Mouse (Mus musculus) kidney, postnatal 0 days (tissue): Measurements from ENCODE around the gene Sptbn2. TPM values are rescaled to one million over a fixed set of nuclear protein-coding genes. Genes with fewer than 3 reads are reported as not detected.

Experiments
- ATAC-seq: fragments of 200-750 bp; cut with Nextera tagmentation; replicated peaks from 2 replicates; pipeline ENCODE4 v1.8.0; 2017; ENCODE audit warnings: low read depth, moderate number of reproducible peaks, moderate TSS enrichment, moderate library complexity; ENCODE audit not compliant: low FRiP score
- DNase-seq: peaks from one replicate; pipeline ENCODE4 v3.0.0-alpha.2; 2016; ENCODE audit warnings: low spot score
- H3K27ac ChIP-seq: fragments of 300-500 bp; sonication (generic); 2 replicates; pipeline ENCODE4 v1.5.1; 2014; ENCODE audit warnings: mild to moderate bottlenecking
- H3K27me3 ChIP-seq: fragments of 300-500 bp; sonication (generic); 2 replicates; pipeline ENCODE4 v1.6.1; 2014; ENCODE audit warnings: low read length, mixed read lengths; ENCODE audit not compliant: insufficient read depth
- H3K36me3 ChIP-seq: fragments of 300-500 bp; sonication (generic); 2 replicates; pipeline ENCODE4 v1.6.1; 2014; ENCODE audit warnings: low read length, mixed read lengths; ENCODE audit not compliant: insufficient read depth
- H3K4me1 ChIP-seq: fragments of 300-500 bp; sonication (generic); replicated peaks from 2 replicates; pipeline ENCODE4 v1.6.1; 2014; ENCODE audit warnings: antibody characterized with exemption, low read length, mixed read lengths; ENCODE audit not compliant: insufficient read depth
- H3K4me2 ChIP-seq: fragments of 300-500 bp; sonication (generic); 2 replicates; pipeline ENCODE4 v1.6.1; 2014; ENCODE audit warnings: mild to moderate bottlenecking, low read length, moderate library complexity, mixed read lengths
- H3K4me3 ChIP-seq: fragments of 300-500 bp; sonication (generic); replicated peaks from 2 replicates; pipeline ENCODE4 v1.5.1; 2014; ENCODE audit warnings: low read depth, low read length
- H3K9ac ChIP-seq: fragments of 300-500 bp; sonication (generic); 2 replicates; pipeline ENCODE4 v1.6.1; 2014; ENCODE audit warnings: low read depth, low read length
- H3K9me3 ChIP-seq: fragments of 300-500 bp; sonication (generic); replicated peaks from 2 replicates; pipeline ENCODE4 v1.6.1; 2016; ENCODE audit warnings: low read length, inconsistent platforms, mixed read lengths
- CTCF ChIP-seq: IDR thresholded peaks from 2 replicates; pipeline ENCODE4 v1.5.1; 2016; ENCODE audit warnings: antibody characterized with exemption, low read depth, mild to moderate bottlenecking, moderate library complexity
- WGBS: fragments of 180-500 bp; shearing (Covaris S2); extraction: QIAGEN DNeasy Blood & Tissue Kit; methylation state at CpG from one replicate; pipeline ENCODE4 v1.1.7; 2014; 5-methylcytosine and 5-hydroxymethylcytosine counted together
- polyA plus RNA-seq: library from polyadenylated mRNA; unstranded; fragments of >200 nt; fragmentation: Nextera tagmentation; extraction: Ambion mirVana; gene quantifications from 2 replicates; pipeline ENCODE4 v1.2.1, GENCODE M21; 2015

Gene Sptbn2
- polyA plus RNA-seq, 1 experiment from 2014 or later, result 2.6 TPM

DNA sequence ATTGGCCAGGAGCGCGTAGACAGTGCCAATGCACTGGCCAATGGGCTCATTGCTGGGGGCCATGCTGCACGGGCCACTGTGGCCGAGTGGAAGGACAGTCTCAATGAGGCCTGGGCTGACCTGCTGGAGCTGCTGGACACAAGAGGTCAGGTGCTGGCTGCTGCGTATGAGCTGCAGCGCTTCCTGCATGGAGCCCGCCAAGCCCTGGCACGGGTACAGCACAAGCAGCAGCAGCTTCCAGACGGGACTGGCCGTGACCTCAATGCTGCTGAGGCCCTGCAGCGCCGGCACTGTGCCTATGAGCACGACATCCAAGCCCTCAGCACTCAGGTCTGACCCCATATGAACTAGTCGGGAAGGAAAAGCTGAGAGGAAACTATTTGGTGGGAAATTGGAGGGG, 35.6 kb downstream of the Sptbn2 start:
- Histone ChIP-seq H3K9ac (no peak overlapping the region), H3K27ac (no peak overlapping the region), H3K4me3 (no peak overlapping the region), H3K9me3 (no peaks in the 10 kb centered on the region), H3K4me1 (no peaks in the 10 kb centered on the region), H3K36me3 (peaks cover 14% of the 10 kb centered on the region; the same call in 1 of the 2 replicates), H3K27me3 (no peaks in the 10 kb centered on the region), H3K4me2 (no peak overlapping the region)
- TF ChIP-seq CTCF, result no peak
- ATAC-seq, result no peak
- DNase-seq, result no peak
- 73% methylated on average over 14 of the region's 14 CpGs for WGBS

DNA sequence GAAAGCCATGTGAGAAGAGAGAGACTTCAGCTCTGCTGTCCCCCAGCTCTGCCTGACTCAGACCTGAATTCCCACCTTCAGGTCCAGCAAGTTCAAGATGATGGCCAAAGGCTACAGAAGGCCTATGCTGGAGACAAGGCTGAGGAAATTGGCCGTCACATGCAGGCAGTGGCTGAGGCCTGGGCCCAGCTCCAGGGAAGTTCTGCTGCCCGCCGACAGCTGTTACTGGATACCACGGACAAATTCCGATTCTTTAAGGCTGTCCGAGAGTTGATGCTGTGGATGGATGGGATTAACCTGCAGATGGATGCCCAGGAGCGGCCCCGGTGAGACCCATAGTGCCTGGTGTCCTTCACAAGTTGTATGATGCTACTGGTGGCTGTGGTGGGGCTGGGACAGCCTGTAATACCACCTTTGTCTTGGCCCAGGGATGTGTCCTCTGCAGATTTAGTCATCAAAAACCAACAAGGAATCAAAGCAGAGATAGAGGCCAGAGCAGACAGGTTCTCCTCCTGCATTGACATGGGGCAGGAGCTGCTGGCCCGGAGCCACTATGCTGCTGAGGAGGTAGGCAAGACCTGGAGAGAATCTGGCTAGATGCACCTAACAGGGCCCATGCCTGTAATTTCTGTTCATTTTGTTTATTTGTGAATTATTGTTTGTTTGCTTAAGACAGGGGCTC, 36.8 kb downstream of the Sptbn2 start:
- Histone ChIP-seq H3K4me2 (no peak overlapping the region), H3K4me1 (no peaks in the 10 kb centered on the region), H3K27ac (no peak overlapping the region), H3K9ac (no peak overlapping the region), H3K4me3 (no peak overlapping the region), H3K27me3 (no peaks in the 10 kb centered on the region), H3K36me3 (0 out of 2 replicates have a peak, but pooled peaks cover 5% of the 10 kb centered on the region), H3K9me3 (no peaks in the 10 kb centered on the region)
- no peak for TF ChIP-seq CTCF
- ATAC-seq, result no peak
- 90% methylated on average over 9 of the region's 9 CpGs for WGBS
- DNase-seq, result no peak

DNA sequence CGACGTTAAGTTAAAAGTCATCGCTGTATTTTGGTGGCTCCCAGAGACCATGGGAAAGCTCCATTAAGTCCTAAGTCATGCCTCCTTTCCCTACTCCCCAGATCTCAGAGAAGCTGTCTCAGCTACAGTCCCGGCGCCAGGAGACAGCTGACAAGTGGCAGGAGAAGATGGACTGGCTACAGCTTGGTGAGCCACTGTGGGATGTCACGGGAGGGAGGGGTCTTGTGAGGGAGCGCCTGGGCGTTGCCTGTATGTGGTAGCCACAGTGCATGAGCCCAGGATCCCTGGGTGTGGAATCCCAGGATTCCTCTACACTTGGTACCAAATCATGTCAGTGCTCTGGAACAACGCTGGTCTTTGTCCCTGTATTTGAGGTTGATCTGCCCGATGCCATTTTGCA, 37.5 kb downstream of the Sptbn2 start:
- Histone ChIP-seq H3K4me2 (no peak overlapping the region), H3K9me3 (no peaks in the 10 kb centered on the region), H3K4me3 (no peak overlapping the region), H3K9ac (no peak overlapping the region), H3K27ac (no peak overlapping the region), H3K27me3 (no peaks in the 10 kb centered on the region), H3K36me3 (0 out of 2 replicates have a peak, but pooled peaks cover 5% of the 10 kb centered on the region), H3K4me1 (no peaks in the 10 kb centered on the region)
- ATAC-seq (no peak), DNase-seq (no peak)
- WGBS, result 82% methylated on average over 10 of the region's 10 CpGs
- no peak for TF ChIP-seq CTCF

DNA sequence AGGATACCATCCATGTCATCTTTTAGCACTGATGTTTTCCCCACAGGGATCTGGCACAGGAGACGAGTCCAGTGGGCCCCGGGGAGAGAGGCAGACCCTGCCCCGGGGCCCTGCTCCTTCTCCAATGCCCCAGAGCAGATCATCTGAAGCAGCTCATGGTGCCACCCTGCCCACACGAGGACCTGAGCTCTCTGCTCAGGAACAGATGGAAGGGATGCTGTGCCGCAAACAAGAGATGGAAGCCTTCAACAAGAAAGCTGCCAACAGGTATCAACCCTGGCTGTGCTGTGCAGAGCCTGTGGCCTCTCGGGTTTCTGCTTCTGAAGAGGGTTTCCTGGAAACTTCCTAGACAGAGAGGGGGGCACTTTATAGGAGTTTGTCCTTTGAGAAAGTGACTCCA, 39.0 kb downstream of the Sptbn2 start:
- DNase-seq (no peak), ATAC-seq (no peak)
- Histone ChIP-seq H3K9me3 (no peaks in the 10 kb centered on the region), H3K4me1 (no peaks in the 10 kb centered on the region), H3K4me2 (no peak overlapping the region), H3K4me3 (no peak overlapping the region), H3K27ac (no peak overlapping the region), H3K27me3 (no peaks in the 10 kb centered on the region), H3K9ac (no peak overlapping the region), H3K36me3 (0 out of 2 replicates have a peak, but pooled peaks cover 5% of the 10 kb centered on the region)
- WGBS, result 81% methylated on average over 6 of the region's 6 CpGs
- TF ChIP-seq CTCF, result no peak

GRCm38 (mm10) chr19:4755565-4756192, 44.7 kb downstream of the Sptbn2 start:
- Histone ChIP-seq H3K27me3 (no peaks in the 10 kb centered on the region), H3K9me3 (no peaks in the 10 kb centered on the region), H3K36me3 (no peaks in the 10 kb centered on the region), H3K27ac (peak overlapping the region; percentile 90), H3K9ac (peak overlapping the region; percentile 32; the same call in 1 of the 2 replicates), H3K4me1 (peaks cover 11% of the 10 kb centered on the region), H3K4me2 (peak overlapping the region; percentile 79), H3K4me3 (peak overlapping the region; percentile 64)
- peak; percentile 97 for TF ChIP-seq CTCF
- DNase-seq, result peak; percentile 94
- peak; percentile 49; the same call in 1 of the 2 replicates for ATAC-seq
- under 1% methylated on average over 10 of the region's 10 CpGs for WGBS

DNA sequence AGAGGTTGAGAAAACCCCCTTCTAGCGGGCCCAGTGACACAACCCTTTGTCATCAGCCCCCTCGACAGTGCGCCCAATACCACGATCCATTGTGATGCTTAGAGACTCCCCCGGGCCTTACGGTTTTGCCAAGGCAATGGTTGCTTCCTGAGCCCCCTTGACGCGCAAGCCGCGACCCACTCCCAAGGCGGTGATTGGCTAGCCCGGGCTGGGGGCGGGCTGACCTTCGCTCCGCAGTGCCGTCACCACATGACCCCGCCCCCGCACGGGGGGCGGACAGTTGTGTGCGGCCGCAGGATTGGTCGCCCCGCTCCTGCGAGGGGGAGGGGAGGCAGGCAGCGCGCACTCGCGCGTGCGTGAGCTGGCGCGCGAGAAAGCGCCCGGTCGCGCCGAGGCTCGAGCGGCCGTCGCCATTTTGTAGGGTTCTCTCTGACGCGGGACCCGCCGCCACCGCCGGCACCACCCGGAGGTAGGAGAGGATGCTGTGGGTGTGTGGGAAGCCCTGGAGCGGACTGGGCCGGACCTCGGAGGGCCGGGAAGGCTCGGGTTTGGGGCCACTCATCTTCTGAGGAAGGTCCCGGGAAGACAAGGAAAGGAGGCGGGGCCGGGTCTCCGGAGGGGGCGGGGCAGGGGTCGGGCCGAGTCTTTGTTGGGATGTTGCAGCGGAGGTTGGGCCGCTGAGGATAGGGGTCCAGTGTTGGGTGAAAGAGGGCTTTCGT, 45.4 kb downstream of the Sptbn2 start, which contains the start of gene Rbm4b:
TSS of gene Rbm4b (plus strand) at position 305 of the 719 bp plus-strand sequence.
- WGBS, result under 1% methylated on average over 65 of the region's 65 CpGs
- H3K27ac ChIP-seq, result peak within 1 kb of the TSS; percentile 90
- peaks cover 11% of the 10 kb centered on the region for H3K4me1 ChIP-seq
- no peaks in the 10 kb centered on the region for H3K36me3 ChIP-seq
- DNase-seq (peak; percentile 95), ATAC-seq (peak; percentile 95)
- H3K9ac ChIP-seq, result peak within 1 kb of the TSS; percentile 76
- H3K4me3 ChIP-seq, result peak within 1 kb of the TSS; percentile 64
- no peaks in the 10 kb centered on the region for H3K9me3 ChIP-seq
- no peaks in the 10 kb centered on the region for H3K27me3 ChIP-seq
- H3K4me2 ChIP-seq, result peak within 1 kb of the TSS; percentile 79
- TF ChIP-seq CTCF, result no peak
